In genomic region chr3:61068229-61068628, GRCm38 (mm10) we compare ENCODE assay signal across 17 mouse cellular contexts.
"Had no signal": no experiment of that assay in that cellular context is flagged by ENCODE, and none has a peak within 500 bp of the region (broad histone marks: within the 10 kb centered on the region; RNA-seq: fewer than 3 reads in every experiment).

No protein-coding gene starts in this region.

- H3K4me1 ChIP-seq: lung, embryonic 15.5 days; midbrain, embryonic 13.5 days; neural tube, embryonic 12.5 days had no signal

- DNase-seq: liver, postnatal 0 days; lung, adult 2 months; lung, postnatal 14 days; lung, postnatal 36 days; right cerebral cortex, postnatal 14 days; spleen, adult 18-20 months; thymus, adult 18-20 months; thymus, postnatal 14 days; thymus, postnatal 36 days had no signal

- H3K9ac ChIP-seq: liver, postnatal 0 days; lung, embryonic 15.5 days; midbrain, embryonic 13.5 days; neural tube, embryonic 12.5 days had no signal

- H3K36me3 ChIP-seq: lung, embryonic 15.5 days; midbrain, embryonic 13.5 days; neural tube, embryonic 12.5 days had no signal

- H3K27ac ChIP-seq: lung, embryonic 15.5 days; macrophage; midbrain, embryonic 13.5 days; neural tube, embryonic 12.5 days had no signal

- H3K9me3 ChIP-seq: lung, embryonic 15.5 days; megakaryocyte, embryonic 14.5 days; midbrain, embryonic 13.5 days; neural tube, embryonic 12.5 days had no signal

- H3K27me3 ChIP-seq: lung, embryonic 15.5 days; megakaryocyte, embryonic 14.5 days; midbrain, embryonic 13.5 days; neural tube, embryonic 12.5 days had no signal

- H3K4me2 ChIP-seq: lung, embryonic 15.5 days; midbrain, embryonic 11.5 days; midbrain, embryonic 13.5 days; neural tube, embryonic 12.5 days had no signal

- ATAC-seq: liver, postnatal 0 days; lung, postnatal 0 days; midbrain, embryonic 13.5 days; midbrain, embryonic 16.5 days had no signal

- H3K4me3 ChIP-seq: lung, embryonic 15.5 days; megakaryocyte, embryonic 14.5 days; midbrain, embryonic 13.5 days; neural tube, embryonic 12.5 days had no signal
